Mouse (Mus musculus) limb, embryonic 10.5 days (tissue): ENCODE results near the gene Zdhhc14. TPM values are rescaled to one million over a fixed set of nuclear protein-coding genes. Genes with fewer than 3 reads are reported as not detected.

Experiments
- DNase-seq: peaks from one replicate; pipeline ENCODE4 v3.0.0-alpha.2; 2017; ENCODE audit warnings: low spot score
- H3K27ac ChIP-seq: fragments of 300-500 bp; sonication (generic); 2 replicates; pipeline ENCODE4 v1.5.1; 2016; ENCODE audit warnings: mild to moderate bottlenecking
- H3K27me3 ChIP-seq: fragments of 300-500 bp; sonication (generic); 2 replicates; pipeline ENCODE4 v1.6.1; 2016; ENCODE audit warnings: low read depth, mild to moderate bottlenecking; ENCODE audit not compliant: poor library complexity, severe bottlenecking
- H3K36me3 ChIP-seq: fragments of 300-500 bp; sonication (generic); 2 replicates; pipeline ENCODE4 v1.6.1; 2016; ENCODE audit warnings: mild to moderate bottlenecking, moderate library complexity
- H3K4me1 ChIP-seq: fragments of 300-500 bp; sonication (generic); 2 replicates; pipeline ENCODE4 v1.6.1; 2016
- H3K4me3 ChIP-seq: fragments of 300-500 bp; sonication (generic); 2 replicates; pipeline ENCODE4 v1.5.1; 2016; ENCODE audit warnings: mild to moderate bottlenecking, moderate library complexity
- H3K9me3 ChIP-seq: fragments of 300-500 bp; sonication (generic); replicated peaks from 2 replicates; pipeline ENCODE4 v1.6.1; 2016; ENCODE audit warnings: mild to moderate bottlenecking
- WGBS: fragments of 180-500 bp; shearing (Covaris S2); methylation state at CpG from one replicate; pipeline ENCODE4 v1.1.7; 2016; 5-methylcytosine and 5-hydroxymethylcytosine counted together
- polyA plus RNA-seq: library from polyadenylated mRNA; unstranded; fragments of >200 nt; fragmentation: Nextera tagmentation; extraction: Ambion mirVana; gene quantifications from 2 replicates; pipeline ENCODE4 v1.2.1, GENCODE M21; 2016

Zdhhc14 gene
- polyA plus RNA-seq: 0.66 and 0.77 TPM in 2 replicates

DNA sequence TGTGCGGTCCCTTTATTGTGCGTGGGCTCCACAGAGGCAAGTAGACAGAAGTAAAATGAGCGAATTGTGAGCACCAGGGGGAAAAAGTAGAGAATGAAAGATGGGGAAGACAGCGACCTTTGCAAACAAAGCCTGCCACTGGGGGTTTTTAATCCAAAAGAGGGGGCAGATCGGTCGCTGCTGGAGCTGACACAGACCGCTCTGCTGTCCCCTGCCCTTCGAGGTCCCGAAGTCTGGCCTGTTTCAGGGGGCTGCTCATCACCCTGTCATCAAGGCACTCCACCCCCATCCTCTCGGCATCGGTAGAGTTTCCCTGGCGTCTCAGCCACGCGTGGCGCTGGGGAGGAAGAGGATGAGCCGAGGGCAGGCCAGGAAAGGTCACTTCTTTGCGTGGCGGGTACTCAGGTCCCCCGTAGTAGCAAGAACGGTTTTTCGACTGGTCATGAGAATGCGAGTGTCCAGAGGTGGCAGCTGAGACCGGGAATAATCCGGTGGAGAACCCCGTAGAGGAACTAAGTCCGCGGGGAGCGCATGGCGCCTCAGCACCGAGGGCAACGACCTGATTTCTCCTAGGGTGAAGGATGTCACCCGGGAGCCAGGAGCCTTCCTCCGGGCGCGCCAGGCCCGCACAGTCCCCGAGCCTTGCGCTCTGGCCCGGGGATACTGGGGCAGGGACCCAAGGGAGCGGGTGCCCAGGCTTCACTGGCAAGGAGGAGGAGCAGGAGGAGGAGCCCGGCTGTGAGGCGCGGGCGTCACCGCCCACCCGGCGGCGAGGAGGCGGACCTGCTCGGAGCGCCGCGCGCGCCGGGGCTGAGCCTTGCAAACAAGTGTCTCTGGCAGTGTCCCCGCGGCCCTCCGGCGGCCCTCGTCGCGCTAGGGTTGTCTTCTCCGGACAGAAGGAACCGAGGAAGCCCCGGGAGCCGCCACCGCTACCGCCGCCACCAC, at the start of gene Zdhhc14:
TSS of gene Zdhhc14 (plus strand) at position 757 of the 945 bp plus-strand sequence.
- Histone ChIP-seq H3K27me3 (peaks cover 41% of the 10 kb centered on the region), H3K4me1 (peaks cover 34% of the 10 kb centered on the region), H3K36me3 (no peaks in the 10 kb centered on the region), H3K9me3 (no peaks in the 10 kb centered on the region), H3K4me3 (peak within 1 kb of the TSS; percentile 74), H3K27ac (peak within 1 kb of the TSS; percentile 83)
- WGBS: under 1% methylated on average over 68 of the region's 70 CpGs
- peak; percentile 89 for DNase-seq

DNA sequence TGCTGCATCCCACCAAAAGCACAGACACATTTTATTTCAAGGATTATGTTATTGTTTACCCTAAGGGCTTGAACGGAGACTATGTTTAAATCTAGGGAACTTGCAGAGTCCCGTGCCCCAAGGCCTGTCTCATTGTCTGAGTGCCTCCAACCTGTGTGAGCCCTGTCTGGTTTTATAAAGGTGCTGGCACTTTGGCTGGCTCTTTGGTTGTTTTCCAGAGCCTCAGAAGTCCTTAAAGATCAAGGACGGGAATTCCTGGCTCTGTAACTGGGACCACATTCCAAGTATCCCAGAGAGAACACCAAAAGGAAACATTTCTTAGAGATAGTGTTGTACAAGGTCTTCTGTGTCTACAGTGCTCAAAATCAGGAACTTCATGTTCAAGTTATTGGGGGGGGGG, 49.1 kb upstream of the Zdhhc14 start:
- H3K9me3 ChIP-seq: no peaks in the 10 kb centered on the region
- H3K27me3 ChIP-seq: no peaks in the 10 kb centered on the region
- H3K27ac ChIP-seq: no peak overlapping the region
- whole genome bisulfite sequencing: 75% methylated on average over 3 of the region's 3 CpGs
- no peak for DNase-seq
- no peak overlapping the region for H3K4me3 ChIP-seq
- H3K36me3 ChIP-seq: no peaks in the 10 kb centered on the region
- peaks cover 14% of the 10 kb centered on the region for H3K4me1 ChIP-seq

DNA sequence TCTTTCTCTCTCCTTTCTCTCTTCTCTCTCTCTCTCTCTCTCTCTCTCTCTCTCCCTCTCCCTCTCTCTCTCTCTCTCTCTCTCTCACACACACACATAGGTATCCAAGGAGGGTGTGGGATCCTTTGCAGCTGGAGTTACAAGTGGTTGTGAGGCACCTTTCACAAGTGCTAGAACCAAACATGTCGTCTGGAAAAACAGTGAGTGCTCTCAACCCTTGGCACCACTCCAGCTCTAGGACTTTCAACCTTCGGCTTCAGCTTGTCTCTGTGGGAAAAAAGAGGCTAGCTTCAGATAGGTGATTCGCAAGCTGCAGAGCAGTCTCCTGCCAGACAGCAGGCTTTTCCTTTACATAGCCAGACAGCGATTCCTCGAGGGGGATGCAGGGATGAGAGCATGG, 48.6 kb upstream of the Zdhhc14 start:
- H3K36me3 ChIP-seq: no peaks in the 10 kb centered on the region
- H3K27ac ChIP-seq: no peak overlapping the region
- H3K4me1 ChIP-seq: peaks cover 13% of the 10 kb centered on the region
- H3K4me3 ChIP-seq: no peak overlapping the region
- no peak for DNase-seq
- H3K9me3 ChIP-seq: no peaks in the 10 kb centered on the region
- no peaks in the 10 kb centered on the region for H3K27me3 ChIP-seq
- WGBS: 69% methylated on average over 5 of the region's 5 CpGs

DNA sequence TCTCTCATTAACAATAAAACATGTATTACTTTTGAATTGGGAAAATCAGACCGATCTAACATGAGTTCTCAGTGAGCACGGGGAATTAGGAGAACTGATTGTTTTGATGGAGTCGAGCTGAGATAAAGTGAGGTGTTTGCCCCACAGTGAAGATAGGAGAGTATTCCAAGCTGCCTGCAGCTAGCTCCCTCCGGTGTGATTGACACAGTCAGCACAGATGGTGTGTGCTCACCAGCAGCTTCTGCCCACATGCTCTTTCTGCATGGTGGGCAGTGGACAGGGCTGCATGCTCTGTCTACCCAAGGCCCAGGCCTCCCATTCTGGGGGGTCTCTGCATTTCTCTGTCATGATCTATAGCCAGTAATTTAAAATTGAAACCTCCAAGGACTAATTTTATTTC, 38.7 kb upstream of the Zdhhc14 start:
- H3K4me3 ChIP-seq: no peak overlapping the region
- H3K27ac ChIP-seq: no peak overlapping the region
- no peak for DNase-seq
- H3K27me3 ChIP-seq: no peaks in the 10 kb centered on the region
- 88% methylated on average over 4 of the region's 4 CpGs for WGBS
- no peaks in the 10 kb centered on the region for H3K9me3 ChIP-seq
- no peaks in the 10 kb centered on the region for H3K4me1 ChIP-seq
- no peaks in the 10 kb centered on the region for H3K36me3 ChIP-seq

DNA sequence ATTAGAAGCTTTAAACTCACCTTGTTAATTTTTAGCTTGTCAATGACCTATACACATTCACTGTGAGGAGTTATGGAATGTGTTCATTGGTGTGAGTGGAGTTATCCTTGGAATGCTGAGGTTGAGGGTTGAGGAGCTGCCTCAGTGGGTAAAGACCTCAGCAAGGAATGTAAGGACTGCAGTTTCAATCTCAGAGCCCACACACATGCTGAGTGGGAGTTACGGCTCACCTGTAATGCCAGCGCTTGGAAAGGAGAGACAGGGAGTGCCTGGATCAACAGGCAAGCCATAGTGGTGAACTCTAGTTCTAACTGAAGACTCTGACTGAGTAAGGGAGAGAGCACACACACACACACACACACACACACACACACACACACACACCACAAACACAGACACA, 28.4 kb upstream of the Zdhhc14 start:
- 93% methylated on average over 2 of the region's 2 CpGs for WGBS
- DNase-seq: no peak
- no peak overlapping the region for H3K4me3 ChIP-seq
- H3K9me3 ChIP-seq: no peaks in the 10 kb centered on the region
- H3K27ac ChIP-seq: no peak overlapping the region
- no peaks in the 10 kb centered on the region for H3K36me3 ChIP-seq
- H3K27me3 ChIP-seq: no peaks in the 10 kb centered on the region
- H3K4me1 ChIP-seq: no peaks in the 10 kb centered on the region

- no peak for DNase-seq
- Histone ChIP-seq H3K27ac (no peak overlapping the region), H3K4me1 (no peaks in the 10 kb centered on the region), H3K36me3 (no peaks in the 10 kb centered on the region), H3K9me3 (no peaks in the 10 kb centered on the region), H3K4me3 (no peak overlapping the region), H3K27me3 (no peaks in the 10 kb centered on the region)
- WGBS: 92% methylated on average over 8 of the region's 8 CpGs
Observed at GRCm38 (mm10) chr17:5466736-5467135, 25.6 kb upstream of the Zdhhc14 start.

DNA sequence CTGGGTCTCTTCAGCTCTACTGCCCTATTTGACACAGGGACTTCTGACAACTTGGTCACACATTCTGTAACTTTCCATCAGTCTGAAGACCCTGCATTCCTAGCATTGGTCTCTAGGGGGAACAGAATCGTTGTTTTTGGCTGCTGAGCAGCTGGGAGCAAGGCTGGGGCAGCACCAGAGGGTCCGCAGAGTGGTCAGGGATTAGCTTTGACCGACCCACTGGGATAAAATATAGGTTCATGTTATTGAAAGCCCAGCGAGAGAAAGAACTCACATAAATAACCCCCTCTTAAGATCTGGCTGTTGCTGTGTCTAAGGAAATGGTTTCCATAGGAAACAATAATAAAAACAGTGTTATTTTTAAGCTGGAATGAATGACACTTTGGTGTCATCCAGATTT, 25.2 kb upstream of the Zdhhc14 start:
- H3K4me1 ChIP-seq: no peaks in the 10 kb centered on the region
- no peak for DNase-seq
- no peaks in the 10 kb centered on the region for H3K9me3 ChIP-seq
- no peak overlapping the region for H3K4me3 ChIP-seq
- WGBS: 53% methylated on average over 4 of the region's 4 CpGs
- no peak overlapping the region for H3K27ac ChIP-seq
- H3K27me3 ChIP-seq: no peaks in the 10 kb centered on the region
- no peaks in the 10 kb centered on the region for H3K36me3 ChIP-seq

DNA sequence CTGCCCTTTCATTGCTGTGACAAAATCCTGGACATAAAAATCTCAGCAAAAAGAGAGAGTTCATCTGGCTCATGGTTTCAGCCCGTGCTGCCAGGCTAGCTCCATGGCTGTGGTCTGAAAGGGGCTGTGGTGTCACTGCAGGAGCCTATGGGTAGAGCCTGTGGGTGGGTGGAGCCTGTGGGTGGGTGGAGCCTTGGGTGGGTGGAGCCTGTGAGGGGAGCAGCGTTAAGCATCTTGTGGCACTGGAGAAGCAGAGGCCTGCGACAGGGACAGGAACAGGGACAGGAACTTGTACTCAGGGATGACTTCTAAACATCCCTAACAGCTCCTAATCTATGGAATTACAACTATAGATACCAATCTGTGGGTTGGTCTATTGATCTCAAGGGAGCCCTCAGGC, 20.1 kb upstream of the Zdhhc14 start:
- H3K36me3 ChIP-seq: no peaks in the 10 kb centered on the region
- H3K4me1 ChIP-seq: no peaks in the 10 kb centered on the region
- DNase-seq: no peak
- no peaks in the 10 kb centered on the region for H3K9me3 ChIP-seq
- H3K4me3 ChIP-seq: no peak overlapping the region
- no peaks in the 10 kb centered on the region for H3K27me3 ChIP-seq
- no peak overlapping the region for H3K27ac ChIP-seq
- 46% methylated on average over 3 of the region's 3 CpGs for WGBS

DNA sequence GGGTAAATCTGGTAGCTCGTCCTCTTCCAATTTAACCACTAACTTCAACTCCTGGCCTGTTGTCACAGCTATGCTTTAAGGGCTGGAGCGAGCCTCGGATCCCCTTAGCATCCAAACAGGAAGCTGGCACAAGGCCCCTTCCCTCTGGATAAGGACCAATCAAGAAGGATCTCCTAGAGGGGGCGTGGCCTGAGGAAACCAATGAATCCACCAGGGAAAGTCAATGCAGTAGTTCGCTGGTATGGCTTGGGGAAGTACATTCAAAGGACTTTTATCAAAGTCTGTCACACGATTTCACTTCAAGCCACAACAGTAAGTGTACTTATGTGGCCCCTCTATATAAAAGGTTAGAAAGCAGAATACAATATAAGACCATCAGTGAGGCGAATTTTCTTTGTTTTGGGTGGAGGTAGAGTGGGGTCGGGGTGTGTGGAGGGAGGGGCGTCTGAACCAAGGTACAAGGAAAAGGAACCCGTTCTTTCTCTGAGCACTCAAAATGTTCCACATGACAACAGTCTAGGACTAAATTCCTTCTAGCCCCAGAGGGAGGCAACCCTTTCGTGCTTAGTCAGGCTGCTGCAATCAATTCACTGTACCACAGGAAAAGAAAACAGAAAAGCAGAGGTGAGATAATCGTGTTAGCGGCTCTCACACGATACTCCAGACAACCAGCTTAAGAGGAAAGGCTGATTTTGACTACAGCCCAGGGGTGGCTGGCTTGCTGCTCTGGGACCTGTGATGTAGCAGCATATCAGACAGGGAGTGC, 16.2 kb upstream of the Zdhhc14 start:
- no peak for DNase-seq
- no peaks in the 10 kb centered on the region for H3K9me3 ChIP-seq
- no peaks in the 10 kb centered on the region for H3K36me3 ChIP-seq
- H3K4me1 ChIP-seq: no peaks in the 10 kb centered on the region
- WGBS: 70% methylated on average over 14 of the region's 14 CpGs
- H3K27ac ChIP-seq: no peak overlapping the region
- no peaks in the 10 kb centered on the region for H3K27me3 ChIP-seq
- no peak overlapping the region for H3K4me3 ChIP-seq

- H3K36me3 ChIP-seq: no peaks in the 10 kb centered on the region
- DNase-seq: no peak
- no peak overlapping the region for H3K27ac ChIP-seq
- H3K4me3 ChIP-seq: no peak overlapping the region
- H3K9me3 ChIP-seq: no peaks in the 10 kb centered on the region
- H3K4me1 ChIP-seq: peaks cover 7% of the 10 kb centered on the region; the same call in 1 of the 2 replicates
- WGBS: 67% methylated on average over 4 of the region's 4 CpGs
- no peaks in the 10 kb centered on the region for H3K27me3 ChIP-seq
Observed at GRCm38 (mm10) chr17:5483456-5483855, 8.9 kb upstream of the Zdhhc14 start.

GRCm38 (mm10) chr17:5484663-5485062, 7.7 kb upstream of the Zdhhc14 start:
- Histone ChIP-seq H3K27me3 (peaks cover 8% of the 10 kb centered on the region; the same call in 1 of the 2 replicates), H3K4me1 (peaks cover 7% of the 10 kb centered on the region; the same call in 1 of the 2 replicates), H3K4me3 (no peak overlapping the region), H3K27ac (no peak overlapping the region), H3K9me3 (no peaks in the 10 kb centered on the region), H3K36me3 (no peaks in the 10 kb centered on the region)
- DNase-seq: peak; percentile 13
- 87% methylated on average over 1 of the region's 1 CpGs for WGBS

DNA sequence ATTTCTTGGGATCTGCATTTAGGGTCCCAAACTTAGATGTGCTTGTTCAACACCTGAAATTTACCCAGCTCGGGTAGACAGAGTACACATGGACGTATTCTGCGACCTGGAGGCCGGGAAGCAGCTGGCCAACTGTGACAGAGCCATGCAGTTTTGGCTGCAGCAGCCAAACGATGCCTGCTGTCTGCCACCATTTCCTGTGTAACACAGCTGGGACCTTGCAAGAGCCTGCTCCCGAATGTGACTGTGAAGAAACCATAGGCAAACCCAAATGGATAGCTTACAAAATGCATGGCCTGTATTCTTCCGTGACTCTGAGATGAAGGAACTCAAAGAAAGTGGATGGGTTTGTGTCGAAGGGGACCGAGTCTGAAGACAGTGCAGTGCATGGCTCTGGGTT, 4.2 kb upstream of the Zdhhc14 start:
- no peaks in the 10 kb centered on the region for H3K36me3 ChIP-seq
- H3K9me3 ChIP-seq: no peaks in the 10 kb centered on the region
- H3K4me3 ChIP-seq: no peak overlapping the region
- DNase-seq: no peak
- H3K4me1 ChIP-seq: peaks cover 27% of the 10 kb centered on the region
- peaks cover 9% of the 10 kb centered on the region; the same call in 1 of the 2 replicates for H3K27me3 ChIP-seq
- WGBS: 68% methylated on average over 9 of the region's 9 CpGs
- no peak overlapping the region for H3K27ac ChIP-seq

DNA sequence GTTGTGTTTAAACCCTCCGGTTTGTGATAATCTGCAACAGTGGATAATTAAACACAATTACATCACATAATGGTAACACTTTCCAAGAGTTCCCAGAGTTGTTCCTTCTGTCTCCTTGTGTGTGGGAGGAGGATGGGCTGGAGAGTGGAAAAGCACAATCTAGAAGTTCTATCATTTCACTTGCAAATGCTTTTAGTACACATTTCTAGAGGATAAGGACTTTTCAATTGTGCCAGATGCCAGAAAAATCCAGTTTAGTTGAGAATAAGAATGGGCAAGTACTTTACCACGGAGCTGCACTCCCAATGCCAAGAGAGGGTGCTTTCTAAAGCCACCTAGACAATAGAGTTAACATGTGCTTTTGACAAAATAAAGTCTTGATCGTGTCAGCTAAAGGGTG, 2.0 kb upstream of the Zdhhc14 start:
- WGBS: 82% methylated on average over 3 of the region's 3 CpGs
- H3K27ac ChIP-seq: no peak overlapping the region
- H3K27me3 ChIP-seq: peaks cover 31% of the 10 kb centered on the region
- H3K36me3 ChIP-seq: no peaks in the 10 kb centered on the region
- H3K9me3 ChIP-seq: no peaks in the 10 kb centered on the region
- no peak overlapping the region for H3K4me3 ChIP-seq
- peaks cover 34% of the 10 kb centered on the region for H3K4me1 ChIP-seq
- no peak for DNase-seq
